Comparison of ENCODE assay signal across 12 mouse cellular contexts in genomic region chr8:122924091-122924490, GRCm38 (mm10).
DNase-seq lines count a peak whose midpoint lies in the region; ATAC-seq and TF ChIP-seq lines count a peak whose summit lies in the region.
"Had no signal": no experiment of that assay in that cellular context is flagged by ENCODE, and none has a peak within 500 bp of the region (broad histone marks: within the 10 kb centered on the region; RNA-seq: fewer than 3 reads in every experiment).

No protein-coding gene starts in this region.

- no peaks in the 10 kb centered on the region for H3K36me3 ChIP-seq in heart, postnatal 0 days (replicated peaks; ENCODE audit: control insufficient read depth, insufficient read depth, low read length)
- no peaks in the 10 kb centered on the region for H3K36me3 ChIP-seq in midbrain, embryonic 13.5 days
- H3K36me3 ChIP-seq in midbrain, embryonic 15.5 days (replicated peaks) = no peaks in the 10 kb centered on the region
- H3K36me3 ChIP-seq: stomach, embryonic 15.5 days had no signal

- H3K27ac ChIP-seq in cerebellum, adult 2 months (ENCODE audit: insufficient read depth, low read length) = peak overlapping the region; percentile 84
- peak overlapping the region; percentile 71 for H3K27ac ChIP-seq in heart, postnatal 0 days (ENCODE audit: low read depth)
- 0 out of 2 replicates have a peak overlapping the region, but pooled peaks have one; percentile 12 for H3K27ac ChIP-seq in midbrain, embryonic 13.5 days
- H3K27ac ChIP-seq in midbrain, embryonic 15.5 days = no peak overlapping the region
- H3K27ac ChIP-seq: stomach, embryonic 15.5 days had no signal

- peaks cover 60% of the 10 kb centered on the region for H3K4me1 ChIP-seq in cerebellum, adult 2 months (ENCODE audit: control insufficient read depth, insufficient read depth, low read length)
- H3K4me1 ChIP-seq in heart, postnatal 0 days (ENCODE audit: control insufficient read depth, insufficient read depth) = peaks cover 52% of the 10 kb centered on the region
- H3K4me1 ChIP-seq in midbrain, embryonic 13.5 days (replicated peaks) = peaks cover 38% of the 10 kb centered on the region
- peaks cover 33% of the 10 kb centered on the region for H3K4me1 ChIP-seq in midbrain, embryonic 15.5 days

- TF ChIP-seq EP300 in heart, postnatal 0 days (IDR thresholded peaks at IDR 0.05; ENCODE audit: low read depth) = no peak

- peak overlapping the region; percentile 23; the same call in 1 of the 2 replicates for H3K4me2 ChIP-seq in heart, postnatal 0 days (ENCODE audit: low read depth, low read length)
- no peak overlapping the region for H3K4me2 ChIP-seq in midbrain, embryonic 13.5 days (replicated peaks)
- no peak overlapping the region for H3K4me2 ChIP-seq in midbrain, embryonic 15.5 days
- H3K4me2 ChIP-seq: stomach, embryonic 15.5 days had no signal

- TF ChIP-seq CTCF in cerebellum, adult 2 months (IDR thresholded peaks at IDR 0.05; ENCODE audit: borderline replicate concordance, insufficient read depth, low read depth, low read length) = no peak
- TF ChIP-seq CTCF in heart, postnatal 0 days (IDR thresholded peaks at IDR 0.05; ENCODE audit: low read depth) = no peak

- no peak overlapping the region; the same call in 1 of the 2 replicates for H3K9ac ChIP-seq in heart, postnatal 0 days (replicated peaks; ENCODE audit: low read depth, low read length)
- H3K9ac ChIP-seq in midbrain, embryonic 13.5 days (replicated peaks) = no peak overlapping the region
- no peak overlapping the region for H3K9ac ChIP-seq in midbrain, embryonic 15.5 days
- H3K9ac ChIP-seq: stomach, embryonic 15.5 days had no signal

- no peaks in the 10 kb centered on the region for H3K27me3 ChIP-seq in cerebellum, adult 2 months (ENCODE audit: control insufficient read depth, insufficient read depth, low read length)
- no peaks in the 10 kb centered on the region for H3K27me3 ChIP-seq in heart, postnatal 0 days (ENCODE audit: control insufficient read depth, insufficient read depth, low read length)
- no peaks in the 10 kb centered on the region for H3K27me3 ChIP-seq in midbrain, embryonic 13.5 days
- H3K27me3 ChIP-seq in midbrain, embryonic 15.5 days (replicated peaks) = no peaks in the 10 kb centered on the region
- H3K27me3 ChIP-seq: stomach, embryonic 15.5 days had no signal

- H3K4me3 ChIP-seq in cerebellum, adult 2 months (replicated peaks; ENCODE audit: insufficient read depth, low read depth, low read length) = no peak overlapping the region
- H3K4me3 ChIP-seq in heart, postnatal 0 days (ENCODE audit: low read depth, low read length) = no peak overlapping the region
- H3K4me3 ChIP-seq in midbrain, embryonic 13.5 days (replicated peaks) = no peak overlapping the region
- H3K4me3 ChIP-seq in midbrain, embryonic 15.5 days = no peak overlapping the region
- H3K4me3 ChIP-seq: stomach, embryonic 15.5 days had no signal

- H3K9me3 ChIP-seq in heart, postnatal 0 days (replicated peaks; ENCODE audit: control insufficient read depth, low read length) = no peaks in the 10 kb centered on the region
- no peaks in the 10 kb centered on the region for H3K9me3 ChIP-seq in midbrain, embryonic 13.5 days
- H3K9me3 ChIP-seq in midbrain, embryonic 15.5 days = no peaks in the 10 kb centered on the region
- H3K9me3 ChIP-seq: stomach, embryonic 15.5 days had no signal

- ATAC-seq in heart, postnatal 0 days (ENCODE audit: insufficient read depth, low read depth) = no peak
- no peak for ATAC-seq in midbrain, embryonic 13.5 days
- ATAC-seq in midbrain, embryonic 15.5 days (replicated peaks) = no peak
- ATAC-seq: forebrain, embryonic 14.5 days had no signal

- 49% methylated on average over 6 of the region's 6 CpGs for WGBS in cerebellum, adult 2 months
- WGBS in heart, postnatal 0 days = 30% methylated on average over 6 of the region's 6 CpGs
- WGBS in midbrain, embryonic 13.5 days = 78% methylated on average over 6 of the region's 6 CpGs
- WGBS in midbrain, embryonic 15.5 days = 77% methylated on average over 6 of the region's 6 CpGs

- no peak for DNase-seq in cerebellum, adult 2 months
- no peak for DNase-seq in cerebellum, adult 9-10 months
- DNase-seq in heart, postnatal 0 days (ENCODE audit: low spot score) = no peak
- DNase-seq in heart, adult 11 months = no peak
- peak; percentile 64 for DNase-seq in naive thymus-derived CD4-positive, alpha-beta T cell, adult 2 months (ENCODE audit: low read depth)
- DNase-seq in cerebellum, postnatal 10 days = no peak
- DNase-seq: adrenal gland, postnatal 10 days; lung, adult 18-20 months had no signal

- TF ChIP-seq POLR2A in cerebellum, adult 2 months (IDR thresholded peaks at IDR 0.05; ENCODE audit: borderline replicate concordance, insufficient read depth, low read length) = no peak
